Mouse (Mus musculus): Measurements from ENCODE around the gene Rapgef5. TPM values are rescaled to one million over a fixed set of nuclear protein-coding genes. Genes with fewer than 3 reads are reported as not detected.

Rapgef5 gene
- polyA plus RNA-seq, 1 experiment from 2014 or later, result 36.7 TPM

GRCm38 (mm10) chr12:117736130-117736529 is 219.9 kb downstream of the Rapgef5 start:
- H3K9ac ChIP-seq, result no peak overlapping the region
- no peak overlapping the region for H3K4me3 ChIP-seq
- H3K27me3 ChIP-seq, result no peaks in the 10 kb centered on the region
- H3K36me3 ChIP-seq, result peaks cover 11% of the 10 kb centered on the region; the same call in 1 of the 2 replicates
- peak overlapping the region; percentile 52 for H3K27ac ChIP-seq (replicated peaks)
- H3K4me1 ChIP-seq (replicated peaks), result peaks cover 17% of the 10 kb centered on the region
- no peaks in the 10 kb centered on the region for H3K9me3 ChIP-seq
- H3K4me2 ChIP-seq, result no peak overlapping the region
- no peak for ATAC-seq (ENCODE audit: low FRiP score, low read depth)
- WGBS, result 85% methylated on average over 3 of the region's 3 CpGs

- WGBS, result 20% methylated on average over 2 of the region's 2 CpGs
- Histone ChIP-seq H3K4me1 (replicated peaks) (peaks cover 17% of the 10 kb centered on the region), H3K4me3 (no peak overlapping the region), H3K27me3 (no peaks in the 10 kb centered on the region), H3K27ac (replicated peaks) (peak overlapping the region; percentile 52), H3K9me3 (no peaks in the 10 kb centered on the region), H3K9ac (no peak overlapping the region), H3K36me3 (0 out of 2 replicates have a peak, but pooled peaks cover 11% of the 10 kb centered on the region), H3K4me2 (no peak overlapping the region)
- ATAC-seq (ENCODE audit: low FRiP score, low read depth), result peak; percentile 72
These were observed 220.6 kb downstream of the Rapgef5 start for GRCm38 (mm10) chr12:117736928-117737327.

GRCm38 (mm10) chr12:117737332-117738031 is 221.2 kb downstream of the Rapgef5 start:
- no peak overlapping the region for H3K4me3 ChIP-seq
- H3K9ac ChIP-seq, result no peak overlapping the region
- H3K4me1 ChIP-seq (replicated peaks), result peaks cover 17% of the 10 kb centered on the region
- H3K4me2 ChIP-seq, result no peak overlapping the region
- H3K27me3 ChIP-seq, result no peaks in the 10 kb centered on the region
- 0 out of 2 replicates have a peak, but pooled peaks cover 7% of the 10 kb centered on the region for H3K36me3 ChIP-seq
- WGBS, result 57% methylated on average over 11 of the region's 11 CpGs
- peak; percentile 46; the same call in 1 of the 2 replicates for ATAC-seq (ENCODE audit: low FRiP score, low read depth)
- H3K27ac ChIP-seq (replicated peaks), result peak overlapping the region; percentile 52
- no peaks in the 10 kb centered on the region for H3K9me3 ChIP-seq

- 54% methylated on average over 1 of the region's 1 CpGs for WGBS
- no peak for ATAC-seq (ENCODE audit: low FRiP score, low read depth)
- H3K27me3 ChIP-seq, result no peaks in the 10 kb centered on the region
These were observed 226.2 kb downstream of the Rapgef5 start for GRCm38 (mm10) chr12:117742487-117742886.

GRCm38 (mm10) chr12:117744580-117745483 is 228.6 kb downstream of the Rapgef5 start:
- no peak overlapping the region for H3K4me3 ChIP-seq
- H3K9me3 ChIP-seq, result no peaks in the 10 kb centered on the region
- no peak overlapping the region for H3K4me2 ChIP-seq
- WGBS, result 26% methylated on average over 8 of the region's 8 CpGs
- H3K27me3 ChIP-seq, result no peaks in the 10 kb centered on the region
- peaks cover 9% of the 10 kb centered on the region for H3K4me1 ChIP-seq (replicated peaks)
- H3K36me3 ChIP-seq, result peaks cover 34% of the 10 kb centered on the region
- no peak overlapping the region for H3K9ac ChIP-seq
- no peak overlapping the region for H3K27ac ChIP-seq (replicated peaks)
- ATAC-seq (ENCODE audit: low FRiP score, low read depth), result no peak

More at GRCm38 (mm10) chr12:117742487-117742886, 226.2 kb downstream of the Rapgef5 start:
- Histone ChIP-seq H3K9me3 (no peaks in the 10 kb centered on the region), H3K36me3 (peaks cover 23% of the 10 kb centered on the region), H3K4me1 (replicated peaks) (peaks cover 9% of the 10 kb centered on the region), H3K27ac (replicated peaks) (no peak overlapping the region), H3K9ac (no peak overlapping the region), H3K4me3 (no peak overlapping the region), H3K4me2 (no peak overlapping the region)

- peaks cover 34% of the 10 kb centered on the region for H3K36me3 ChIP-seq
- no peak for ATAC-seq (ENCODE audit: low FRiP score, low read depth)
These were observed 230.3 kb downstream of the Rapgef5 start for GRCm38 (mm10) chr12:117746611-117747010.

GRCm38 (mm10) chr12:117751045-117751444 is 234.8 kb downstream of the Rapgef5 start:
- H3K4me1 ChIP-seq (replicated peaks), result peaks cover 28% of the 10 kb centered on the region
- H3K36me3 ChIP-seq, result peaks cover 28% of the 10 kb centered on the region
- 0 out of 2 replicates have a peak overlapping the region, but pooled peaks have one; percentile 22 for H3K9ac ChIP-seq
- no peaks in the 10 kb centered on the region for H3K9me3 ChIP-seq
- H3K4me3 ChIP-seq, result no peak overlapping the region
- H3K27me3 ChIP-seq, result no peaks in the 10 kb centered on the region
- 12% methylated on average over 9 of the region's 9 CpGs for WGBS
- peak overlapping the region; percentile 31; the same call in 1 of the 2 replicates for H3K4me2 ChIP-seq
- peak overlapping the region; percentile 81 for H3K27ac ChIP-seq (replicated peaks)
- peak; percentile 42; the same call in 1 of the 2 replicates for ATAC-seq (ENCODE audit: low FRiP score, low read depth)

More at GRCm38 (mm10) chr12:117746611-117747010, 230.3 kb downstream of the Rapgef5 start:
- Histone ChIP-seq H3K4me2 (no peak overlapping the region), H3K27me3 (no peaks in the 10 kb centered on the region), H3K27ac (replicated peaks) (no peak overlapping the region), H3K9ac (no peak overlapping the region), H3K9me3 (no peaks in the 10 kb centered on the region), H3K4me1 (replicated peaks) (peaks cover 19% of the 10 kb centered on the region), H3K4me3 (no peak overlapping the region)
- 88% methylated on average over 7 of the region's 7 CpGs for WGBS

GRCm38 (mm10) chr12:117751520-117752383 is 235.5 kb downstream of the Rapgef5 start:
- ATAC-seq (ENCODE audit: low FRiP score, low read depth), result peak; percentile 72
- no peaks in the 10 kb centered on the region for H3K9me3 ChIP-seq
- H3K4me1 ChIP-seq (replicated peaks), result peaks cover 28% of the 10 kb centered on the region
- peak overlapping the region; percentile 31 for H3K4me2 ChIP-seq
- H3K27ac ChIP-seq (replicated peaks), result peak overlapping the region; percentile 81
- H3K36me3 ChIP-seq, result peaks cover 35% of the 10 kb centered on the region
- no peak overlapping the region for H3K4me3 ChIP-seq
- H3K9ac ChIP-seq, result peak overlapping the region; percentile 22; the same call in 1 of the 2 replicates
- 24% methylated on average over 25 of the region's 25 CpGs for WGBS
- H3K27me3 ChIP-seq, result no peaks in the 10 kb centered on the region

- no peak for ATAC-seq (ENCODE audit: low FRiP score, low read depth)
- WGBS, result 75% methylated on average over 7 of the region's 7 CpGs
- no peak overlapping the region for H3K9ac ChIP-seq
- H3K27ac ChIP-seq (replicated peaks), result no peak overlapping the region
- no peaks in the 10 kb centered on the region for H3K27me3 ChIP-seq
- H3K9me3 ChIP-seq, result no peaks in the 10 kb centered on the region
- no peak overlapping the region for H3K4me2 ChIP-seq
- no peak overlapping the region for H3K4me3 ChIP-seq
- peaks cover 26% of the 10 kb centered on the region for H3K36me3 ChIP-seq
- H3K4me1 ChIP-seq (replicated peaks), result peaks cover 22% of the 10 kb centered on the region
These were observed 239.7 kb downstream of the Rapgef5 start for GRCm38 (mm10) chr12:117756010-117756409.

- 83% methylated on average over 5 of the region's 5 CpGs for WGBS
- H3K9me3 ChIP-seq, result no peaks in the 10 kb centered on the region
- no peak overlapping the region for H3K27ac ChIP-seq (replicated peaks)
- no peak overlapping the region for H3K4me3 ChIP-seq
- no peaks in the 10 kb centered on the region for H3K27me3 ChIP-seq
- ATAC-seq (ENCODE audit: low FRiP score, low read depth), result no peak
- H3K36me3 ChIP-seq, result peaks cover 22% of the 10 kb centered on the region
- H3K4me2 ChIP-seq, result no peak overlapping the region
- peaks cover 5% of the 10 kb centered on the region; the same call in 1 of the 2 replicates for H3K4me1 ChIP-seq (replicated peaks)
- H3K9ac ChIP-seq, result no peak overlapping the region
These were observed 244.1 kb downstream of the Rapgef5 start for GRCm38 (mm10) chr12:117760373-117760772.

- no peaks in the 10 kb centered on the region for H3K9me3 ChIP-seq
- ATAC-seq (ENCODE audit: low FRiP score, low read depth), result no peak
These were observed 244.6 kb downstream of the Rapgef5 start for GRCm38 (mm10) chr12:117760846-117761245.

More at GRCm38 (mm10) chr12:117760846-117761245, 244.6 kb downstream of the Rapgef5 start:
- no peak overlapping the region for H3K4me2 ChIP-seq
- no peak overlapping the region for H3K4me3 ChIP-seq
- no peaks in the 10 kb centered on the region for H3K27me3 ChIP-seq
- peaks cover 5% of the 10 kb centered on the region; the same call in 1 of the 2 replicates for H3K4me1 ChIP-seq (replicated peaks)
- H3K36me3 ChIP-seq, result peaks cover 18% of the 10 kb centered on the region
- H3K9ac ChIP-seq, result no peak overlapping the region
- no peak overlapping the region for H3K27ac ChIP-seq (replicated peaks)
